Mouse (Mus musculus) intestine, postnatal 0 days (tissue): ENCODE results near the gene Csf2rb. TPM values are rescaled to one million over a fixed set of nuclear protein-coding genes. Genes with fewer than 3 reads are reported as not detected.

Experiments
- ATAC-seq: fragments of 200-750 bp; cut with Nextera tagmentation; 2 replicates; pipeline ENCODE4 v1.8.0; 2017; ENCODE audit warnings: mild to moderate bottlenecking, moderate TSS enrichment, moderate library complexity
- H3K27ac ChIP-seq: fragments of 300-500 bp; sonication (generic); 2 replicates; pipeline ENCODE4 v1.5.1; 2014; ENCODE audit warnings: mild to moderate bottlenecking, low read depth, low read length, moderate library complexity
- H3K27me3 ChIP-seq: fragments of 300-500 bp; sonication (generic); replicated peaks from 2 replicates; pipeline ENCODE4 v1.6.1; 2014; ENCODE audit warnings: low read length, mixed read lengths; ENCODE audit not compliant: control insufficient read depth, insufficient read depth
- H3K36me3 ChIP-seq: fragments of 300-500 bp; sonication (generic); 2 replicates; pipeline ENCODE4 v1.6.1; 2014; ENCODE audit warnings: mild to moderate bottlenecking, moderate library complexity; ENCODE audit not compliant: control insufficient read depth, insufficient read depth
- H3K4me1 ChIP-seq: fragments of 300-500 bp; sonication (generic); replicated peaks from 2 replicates; pipeline ENCODE4 v1.6.1; 2014; ENCODE audit warnings: antibody characterized with exemption, low read length, mixed read lengths; ENCODE audit not compliant: control insufficient read depth, insufficient read depth
- H3K4me2 ChIP-seq: fragments of 300-500 bp; sonication (generic); replicated peaks from 2 replicates; pipeline ENCODE4 v1.6.1; 2014; ENCODE audit warnings: low read depth, mild to moderate bottlenecking, moderate library complexity
- H3K4me3 ChIP-seq: fragments of 300-500 bp; sonication (generic); 2 replicates; pipeline ENCODE4 v1.5.1; 2014; ENCODE audit warnings: low read depth, low read length
- H3K9ac ChIP-seq: fragments of 300-500 bp; sonication (generic); 2 replicates; pipeline ENCODE4 v1.6.1; 2014; ENCODE audit warnings: mild to moderate bottlenecking, low read depth, low read length
- H3K9me3 ChIP-seq: fragments of 300-500 bp; sonication (generic); 2 replicates; pipeline ENCODE4 v1.6.1; 2016; ENCODE audit warnings: mixed run types; ENCODE audit not compliant: control insufficient read depth
- CTCF ChIP-seq: sonication (generic); IDR thresholded peaks from 2 replicates; pipeline ENCODE4 v1.5.1; 2016; ENCODE audit warnings: low read depth, mild to moderate bottlenecking, control low read depth, antibody characterized with exemption, moderate library complexity
- WGBS: fragments of 180-500 bp; shearing (Covaris S2); extraction: QIAGEN DNeasy Blood & Tissue Kit; methylation state at CpG from one replicate; pipeline ENCODE4 v1.1.7; 2014; 5-methylcytosine and 5-hydroxymethylcytosine counted together
- polyA plus RNA-seq: library from polyadenylated mRNA; unstranded; fragments of >200 nt; fragmentation: Nextera tagmentation; extraction: Ambion mirVana; gene quantifications from 2 replicates; pipeline ENCODE4 v1.2.1, GENCODE M21; 2015

Gene Csf2rb
- polyA plus RNA-seq, 1 experiment from 2014 or later = 1.6 TPM

DNA sequence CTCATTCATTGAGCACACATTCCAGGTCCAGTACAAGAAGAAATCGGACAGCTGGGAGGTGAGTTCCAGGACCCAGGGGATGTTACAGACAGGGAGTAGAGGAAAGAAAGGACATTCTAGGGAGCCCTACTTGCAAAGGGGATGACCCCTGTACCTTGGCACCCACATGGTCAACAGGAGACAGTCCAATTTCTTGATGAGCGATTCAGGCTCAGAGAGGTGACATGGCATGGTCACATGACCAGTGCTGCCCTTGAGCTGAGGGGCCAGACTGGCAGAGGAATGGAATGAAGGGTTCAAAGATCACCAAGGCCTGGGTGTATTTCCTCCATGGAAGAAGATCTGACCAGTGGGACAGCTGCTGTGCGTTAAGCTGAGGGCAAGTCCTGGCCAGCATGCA lies 19.0 kb downstream of the Csf2rb start:
- WGBS = 74% methylated on average over 3 of the region's 3 CpGs
- ATAC-seq = no peak

DNA sequence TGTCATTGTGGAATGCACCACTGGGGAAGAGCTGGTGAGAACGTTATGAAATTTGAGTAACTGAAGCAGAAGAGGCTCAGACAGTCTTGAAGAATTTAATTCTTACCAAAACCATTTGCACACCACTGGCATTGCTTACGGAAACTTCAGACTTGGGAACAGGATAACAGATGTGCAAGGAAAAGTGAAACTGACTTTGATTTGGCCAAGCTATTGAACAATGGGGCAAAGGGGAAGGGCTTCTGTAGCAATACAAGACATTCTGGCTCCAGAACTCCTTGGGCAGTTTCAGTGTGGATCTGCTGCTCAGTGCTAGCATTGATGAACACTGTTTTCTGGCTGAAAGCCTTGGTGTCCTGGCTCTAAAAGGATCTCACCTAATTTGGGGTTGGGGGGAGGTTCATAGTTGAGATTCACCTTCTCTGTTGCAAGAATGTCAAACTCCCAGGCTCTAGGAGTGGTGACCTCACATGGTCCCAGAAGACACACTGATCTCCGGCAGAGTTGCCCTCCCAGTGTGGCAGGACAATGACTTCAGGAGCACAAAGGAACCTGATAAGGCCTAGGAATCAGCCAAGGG lies 26.1 kb downstream of the Csf2rb start:
- 52% methylated on average over 3 of the region's 3 CpGs for WGBS
- H3K27ac ChIP-seq = no peak overlapping the region
- H3K36me3 ChIP-seq = no peaks in the 10 kb centered on the region
- no peak overlapping the region for H3K4me3 ChIP-seq
- no peak overlapping the region for H3K9ac ChIP-seq
- ATAC-seq = no peak
- no peaks in the 10 kb centered on the region for H3K9me3 ChIP-seq
- H3K4me1 ChIP-seq = no peaks in the 10 kb centered on the region
- H3K4me2 ChIP-seq = no peak overlapping the region
- peaks cover 39% of the 10 kb centered on the region; the same call in 1 of the 2 replicates for H3K27me3 ChIP-seq
- no peak for TF ChIP-seq CTCF

More for the DNA sequence above, 19.0 kb downstream of the Csf2rb start:
- Histone ChIP-seq H3K27ac (no peak overlapping the region), H3K36me3 (no peaks in the 10 kb centered on the region), H3K4me1 (no peaks in the 10 kb centered on the region), H3K4me2 (no peak overlapping the region), H3K4me3 (no peak overlapping the region), H3K9ac (no peak overlapping the region), H3K27me3 (peaks cover 3% of the 10 kb centered on the region; the same call in 1 of the 2 replicates), H3K9me3 (no peaks in the 10 kb centered on the region)
- TF ChIP-seq CTCF = no peak

DNA sequence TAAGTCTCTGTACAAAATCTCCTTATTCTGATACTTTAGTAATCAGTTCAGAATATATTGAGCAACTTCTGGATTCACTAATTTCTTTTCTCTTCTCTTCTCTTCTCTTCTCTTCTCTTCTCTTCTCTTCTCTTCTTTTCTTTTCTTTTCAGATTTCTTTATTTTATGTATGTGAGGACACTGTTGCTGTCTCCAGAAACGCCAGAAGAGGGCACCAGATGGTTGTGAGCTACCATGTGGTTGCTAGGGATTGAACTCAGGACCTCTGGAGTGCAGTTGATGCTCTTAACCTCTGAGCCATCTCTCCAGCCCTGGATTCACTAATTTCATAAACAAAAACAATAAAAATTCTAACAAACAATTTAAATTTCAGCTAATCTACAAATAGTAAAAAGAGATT lies 29.4 kb downstream of the Csf2rb start:
- no peak overlapping the region for H3K4me3 ChIP-seq
- TF ChIP-seq CTCF = peak; percentile 80
- H3K27me3 ChIP-seq = peaks cover 70% of the 10 kb centered on the region
- WGBS = 3% methylated on average over 1 of the region's 1 CpGs
- no peak overlapping the region for H3K27ac ChIP-seq
- H3K36me3 ChIP-seq = no peaks in the 10 kb centered on the region
- no peak overlapping the region for H3K9ac ChIP-seq
- H3K4me1 ChIP-seq = no peaks in the 10 kb centered on the region
- H3K9me3 ChIP-seq = no peaks in the 10 kb centered on the region
- H3K4me2 ChIP-seq = no peak overlapping the region
- ATAC-seq = no peak

DNA sequence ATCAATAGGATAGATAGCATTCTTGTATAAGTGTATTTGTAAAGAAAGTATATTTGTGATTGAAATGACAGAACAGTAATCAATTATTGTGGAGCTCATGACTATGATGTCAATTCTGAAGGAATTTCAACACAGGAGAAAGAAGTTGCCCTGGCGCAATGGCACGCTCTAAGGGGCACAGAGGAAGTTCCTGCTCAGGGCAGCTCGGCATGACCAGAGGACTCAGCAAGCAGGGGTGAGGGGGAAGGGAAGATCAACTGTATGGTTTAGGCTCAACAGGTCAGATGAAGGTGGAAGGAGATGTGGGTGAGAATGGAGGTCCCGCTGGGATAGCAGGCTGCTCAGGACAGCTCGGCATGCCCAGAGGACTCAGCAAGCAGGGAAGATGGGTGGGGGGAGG lies 30.0 kb downstream of the Csf2rb start:
- peaks cover 76% of the 10 kb centered on the region for H3K27me3 ChIP-seq
- 86% methylated on average over 5 of the region's 5 CpGs for WGBS
- ATAC-seq = no peak
- no peak for TF ChIP-seq CTCF
- no peaks in the 10 kb centered on the region for H3K9me3 ChIP-seq
- no peak overlapping the region for H3K4me3 ChIP-seq
- no peaks in the 10 kb centered on the region for H3K36me3 ChIP-seq
- no peak overlapping the region for H3K4me2 ChIP-seq
- H3K4me1 ChIP-seq = no peaks in the 10 kb centered on the region
- H3K27ac ChIP-seq = no peak overlapping the region
- H3K9ac ChIP-seq = no peak overlapping the region

DNA sequence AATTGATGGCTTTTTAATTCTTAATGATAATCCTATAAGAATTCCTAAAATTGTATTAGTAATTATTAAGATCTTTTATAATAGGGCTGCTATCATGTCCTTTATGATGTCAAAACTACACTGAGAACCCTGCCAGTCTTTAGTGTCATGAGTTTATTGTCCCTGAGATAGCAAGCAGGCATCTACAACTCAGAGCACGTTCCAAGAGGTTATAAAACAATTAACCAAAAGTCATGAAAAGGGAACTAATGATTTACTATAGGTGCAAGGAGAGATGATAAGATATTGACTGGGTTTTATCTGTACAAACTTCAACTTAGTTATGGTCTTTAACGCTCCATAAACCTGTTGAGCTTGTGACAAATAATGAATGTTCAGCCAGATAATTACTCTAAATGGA lies 40.4 kb downstream of the Csf2rb start:
- H3K4me1 ChIP-seq = no peaks in the 10 kb centered on the region; the same call in 1 of the 2 replicates
- WGBS = 12% methylated on average over 2 of the region's 2 CpGs
- no peak overlapping the region for H3K9ac ChIP-seq
- H3K27ac ChIP-seq = no peak overlapping the region
- no peaks in the 10 kb centered on the region for H3K36me3 ChIP-seq
- H3K9me3 ChIP-seq = peaks cover 15% of the 10 kb centered on the region
- no peak for TF ChIP-seq CTCF
- H3K4me2 ChIP-seq = no peak overlapping the region
- 0 out of 2 replicates have a peak, but pooled peaks have one; percentile 38 for ATAC-seq
- H3K4me3 ChIP-seq = no peak overlapping the region
- peaks cover 78% of the 10 kb centered on the region for H3K27me3 ChIP-seq

DNA sequence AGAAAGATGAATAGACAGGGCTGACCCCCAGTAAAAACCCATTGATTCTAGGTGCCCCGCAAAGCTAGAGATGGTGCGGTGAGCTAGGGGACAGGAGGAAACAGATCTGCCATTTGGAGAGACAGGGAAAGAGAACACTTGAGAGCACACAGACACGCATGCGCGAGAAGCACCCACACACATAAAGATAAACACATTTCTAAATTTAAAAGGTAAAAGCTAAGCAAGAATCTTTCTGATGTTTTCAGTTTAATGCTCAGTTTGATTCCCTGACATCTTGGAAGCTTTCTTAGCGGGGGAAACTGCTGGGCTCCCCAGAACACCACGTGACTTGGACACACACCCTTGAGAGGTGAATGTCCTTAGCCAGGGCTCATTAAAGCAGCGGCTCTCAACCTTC lies 41.3 kb downstream of the Csf2rb start:
- Histone ChIP-seq H3K9ac (no peak overlapping the region), H3K4me3 (no peak overlapping the region), H3K27ac (no peak overlapping the region), H3K4me1 (no peaks in the 10 kb centered on the region; the same call in 1 of the 2 replicates), H3K4me2 (no peak overlapping the region), H3K36me3 (no peaks in the 10 kb centered on the region), H3K9me3 (peaks cover 14% of the 10 kb centered on the region), H3K27me3 (peaks cover 80% of the 10 kb centered on the region)
- ATAC-seq = no peak
- 53% methylated on average over 8 of the region's 8 CpGs for WGBS
- no peak for TF ChIP-seq CTCF

DNA sequence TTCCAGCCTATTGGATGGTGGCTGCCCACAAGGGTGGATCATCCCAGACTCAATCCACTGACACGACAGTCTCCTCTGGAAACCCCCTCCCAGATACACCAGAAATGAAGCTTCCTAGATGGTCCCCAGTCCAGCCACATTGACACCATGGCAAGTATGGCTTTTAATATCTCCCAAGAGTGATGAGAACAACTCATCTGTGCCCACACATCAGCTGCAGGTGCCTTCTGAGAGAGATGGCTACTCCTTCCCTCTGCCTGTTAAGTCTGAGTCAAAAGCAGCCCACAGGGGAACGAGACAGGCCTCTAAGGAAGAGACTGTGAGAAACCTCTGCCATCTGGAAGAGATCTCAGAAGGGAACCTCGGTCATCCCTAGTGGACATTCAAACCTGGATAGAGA lies 42.3 kb downstream of the Csf2rb start:
- H3K4me1 ChIP-seq = no peaks in the 10 kb centered on the region; the same call in 1 of the 2 replicates
- 0 out of 2 replicates have a peak, but pooled peaks cover 5% of the 10 kb centered on the region for H3K9me3 ChIP-seq
- ATAC-seq = no peak
- peaks cover 78% of the 10 kb centered on the region for H3K27me3 ChIP-seq
- H3K4me3 ChIP-seq = no peak overlapping the region
- no peak overlapping the region for H3K27ac ChIP-seq
- TF ChIP-seq CTCF = no peak
- no peaks in the 10 kb centered on the region for H3K36me3 ChIP-seq
- WGBS = 66% methylated on average over 3 of the region's 3 CpGs
- no peak overlapping the region for H3K9ac ChIP-seq
- H3K4me2 ChIP-seq = no peak overlapping the region
